Mouse (Mus musculus): ENCODE results near the gene Hnrnpdl. TPM values are rescaled to one million over a fixed set of nuclear protein-coding genes. Genes with fewer than 3 reads are reported as not detected.

Hnrnpdl gene
- polyA plus RNA-seq, 1 experiment: 66.9 TPM

- no peaks in the 10 kb centered on the region for H3K36me3 ChIP-seq (ENCODE audit: control insufficient read depth, insufficient read depth)
- H3ac ChIP-seq (ENCODE audit: control insufficient read depth, insufficient read length, low read depth): no peak overlapping the region
- H3K79me3 ChIP-seq (ENCODE audit: low read depth): no peaks in the 10 kb centered on the region
- no peak overlapping the region for H3K4me3 ChIP-seq (ENCODE audit: insufficient read depth, poor library complexity, severe bottlenecking)
- H3K79me2 ChIP-seq (ENCODE audit: control insufficient read depth, insufficient read depth): no peaks in the 10 kb centered on the region
- TF ChIP-seq USF1 (IDR thresholded peaks at IDR 0.05; ENCODE audit: low read depth): no peak
- TF ChIP-seq FOSL1 (IDR thresholded peaks at IDR 0.05; ENCODE audit: insufficient read depth, low read length, poor library complexity, severe bottlenecking): no peak
- TF ChIP-seq CEBPB (IDR thresholded peaks at IDR 0.05; ENCODE audit: low read depth): no peak
- TF ChIP-seq MYOD1 (IDR thresholded peaks at IDR 0.05; ENCODE audit: control insufficient read depth, insufficient read length, low read depth): no peak
- no peak for TF ChIP-seq MYOG (IDR thresholded peaks at IDR 0.05; ENCODE audit: control insufficient read depth, extremely low read depth, insufficient read length)
- no peaks in the 10 kb centered on the region for H3K27me3 ChIP-seq (ENCODE audit: control insufficient read depth, insufficient read depth, insufficient read length)
Measured at GRCm38 (mm10) chr5:100006324-100007039, 33.0 kb downstream of the Hnrnpdl start.

DNA sequence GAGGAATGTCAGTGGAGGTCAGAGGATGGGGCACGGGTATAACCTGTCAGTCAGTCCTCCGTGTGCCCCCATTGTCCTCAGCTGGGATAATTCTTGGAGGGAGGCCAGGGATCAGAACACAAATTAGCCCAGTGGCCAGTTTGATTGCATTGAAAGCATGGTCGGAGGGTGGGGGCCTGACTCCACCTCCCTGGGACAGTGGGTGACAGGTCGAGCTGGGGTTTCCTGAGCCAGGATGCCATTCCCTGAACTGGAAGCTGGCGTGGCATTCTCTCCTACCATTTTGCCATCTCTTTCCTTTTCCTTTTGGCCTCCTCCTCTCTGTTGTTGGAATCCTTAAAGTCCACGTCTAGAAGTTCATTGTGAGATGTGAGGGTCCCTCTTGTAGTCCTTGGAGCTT, 33.6 kb downstream of the Hnrnpdl start:
- TF ChIP-seq USF1 (IDR thresholded peaks at IDR 0.05; ENCODE audit: low read depth): no peak
- no peak for TF ChIP-seq MAX (IDR thresholded peaks at IDR 0.05)
- no peak for TF ChIP-seq FOSL1 (IDR thresholded peaks at IDR 0.05; ENCODE audit: insufficient read depth, low read length, poor library complexity, severe bottlenecking)
- TF ChIP-seq MYOD1 (IDR thresholded peaks at IDR 0.05; ENCODE audit: control insufficient read depth, insufficient read length, low read depth): no peak
- no peak for TF ChIP-seq MYOG (IDR thresholded peaks at IDR 0.05; ENCODE audit: control insufficient read depth, extremely low read depth, insufficient read length)
- TF ChIP-seq CTCF (IDR thresholded peaks at IDR 0.05; ENCODE audit: control insufficient read depth, insufficient read depth, insufficient read length): no peak
- no peak for TF ChIP-seq CEBPB (IDR thresholded peaks at IDR 0.05; ENCODE audit: low read depth)
- Histone ChIP-seq H3ac (ENCODE audit: control insufficient read depth, insufficient read length, low read depth) (no peak overlapping the region), H3K79me2 (ENCODE audit: control insufficient read depth, insufficient read depth) (no peaks in the 10 kb centered on the region), H3K27me3 (ENCODE audit: control insufficient read depth, insufficient read depth, insufficient read length) (no peaks in the 10 kb centered on the region), H3K36me3 (ENCODE audit: control insufficient read depth, insufficient read depth) (no peaks in the 10 kb centered on the region), H3K4me3 (ENCODE audit: insufficient read depth, poor library complexity, severe bottlenecking) (no peak overlapping the region), H3K79me3 (ENCODE audit: low read depth) (no peaks in the 10 kb centered on the region)

- no peaks in the 10 kb centered on the region for H3K79me3 ChIP-seq (ENCODE audit: low read depth)
- no peak overlapping the region for H3K4me3 ChIP-seq (ENCODE audit: insufficient read depth, poor library complexity, severe bottlenecking)
- H3K79me2 ChIP-seq (ENCODE audit: control insufficient read depth, insufficient read depth): no peaks in the 10 kb centered on the region
- no peaks in the 10 kb centered on the region for H3K27me3 ChIP-seq (ENCODE audit: control insufficient read depth, insufficient read depth, insufficient read length)
- H3ac ChIP-seq (ENCODE audit: control insufficient read depth, insufficient read length, low read depth): no peak overlapping the region
- no peaks in the 10 kb centered on the region for H3K36me3 ChIP-seq (ENCODE audit: control insufficient read depth, insufficient read depth)
- TF ChIP-seq USF1 (IDR thresholded peaks at IDR 0.05; ENCODE audit: low read depth) (no peak), MYOD1 (IDR thresholded peaks at IDR 0.05; ENCODE audit: control insufficient read depth, insufficient read length, low read depth) (no peak), MAX (IDR thresholded peaks at IDR 0.05) (no peak), CEBPB (IDR thresholded peaks at IDR 0.05; ENCODE audit: low read depth) (no peak), MYOG (IDR thresholded peaks at IDR 0.05; ENCODE audit: control insufficient read depth, extremely low read depth, insufficient read length) (no peak), CTCF (IDR thresholded peaks at IDR 0.05; ENCODE audit: control insufficient read depth, insufficient read depth, insufficient read length) (no peak), FOSL1 (IDR thresholded peaks at IDR 0.05; ENCODE audit: insufficient read depth, low read length, poor library complexity, severe bottlenecking) (no peak)
Measured at GRCm38 (mm10) chr5:100005431-100005830, 34.0 kb downstream of the Hnrnpdl start.

GRCm38 (mm10) chr5:100003895-100004294, 35.6 kb downstream of the Hnrnpdl start:
- Histone ChIP-seq H3K36me3 (ENCODE audit: control insufficient read depth, insufficient read depth) (no peaks in the 10 kb centered on the region), H3K4me3 (ENCODE audit: insufficient read depth, poor library complexity, severe bottlenecking) (no peak overlapping the region), H3ac (ENCODE audit: control insufficient read depth, insufficient read length, low read depth) (no peak overlapping the region), H3K79me3 (ENCODE audit: low read depth) (no peaks in the 10 kb centered on the region), H3K79me2 (ENCODE audit: control insufficient read depth, insufficient read depth) (no peaks in the 10 kb centered on the region), H3K27me3 (ENCODE audit: control insufficient read depth, insufficient read depth, insufficient read length) (no peaks in the 10 kb centered on the region)
- no peak for TF ChIP-seq CTCF (IDR thresholded peaks at IDR 0.05; ENCODE audit: control insufficient read depth, insufficient read depth, insufficient read length)
- no peak for TF ChIP-seq MAX (IDR thresholded peaks at IDR 0.05)
- no peak for TF ChIP-seq MYOG (IDR thresholded peaks at IDR 0.05; ENCODE audit: control insufficient read depth, extremely low read depth, insufficient read length)
- TF ChIP-seq MYOD1 (IDR thresholded peaks at IDR 0.05; ENCODE audit: control insufficient read depth, insufficient read length, low read depth): no peak
- no peak for TF ChIP-seq CEBPB (IDR thresholded peaks at IDR 0.05; ENCODE audit: low read depth)
- TF ChIP-seq FOSL1 (IDR thresholded peaks at IDR 0.05; ENCODE audit: insufficient read depth, low read length, poor library complexity, severe bottlenecking): no peak
- no peak for TF ChIP-seq USF1 (IDR thresholded peaks at IDR 0.05; ENCODE audit: low read depth)

DNA sequence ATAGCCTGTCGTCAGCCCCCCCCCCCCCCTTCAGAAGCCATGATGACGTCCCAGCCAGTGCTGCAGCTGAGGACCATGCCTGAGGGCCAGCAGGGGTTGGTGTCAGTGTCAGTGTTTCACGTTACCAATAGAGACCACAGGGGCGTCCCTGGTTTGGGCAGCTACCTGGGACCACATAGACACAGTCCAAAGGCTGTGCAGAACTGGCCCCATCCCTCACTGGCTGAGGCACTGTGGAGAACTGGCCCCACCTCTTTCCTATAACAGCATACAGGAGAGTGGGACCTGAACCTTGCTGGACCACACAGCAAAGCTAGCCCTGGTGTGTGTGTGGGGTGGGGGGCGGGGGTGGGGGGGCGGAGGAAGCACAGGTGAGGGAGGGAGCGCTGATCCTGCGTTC, 39.0 kb downstream of the Hnrnpdl start:
- no peaks in the 10 kb centered on the region for H3K79me3 ChIP-seq (ENCODE audit: low read depth)
- TF ChIP-seq MAX (IDR thresholded peaks at IDR 0.05) (no peak), MYOD1 (IDR thresholded peaks at IDR 0.05; ENCODE audit: control insufficient read depth, insufficient read length, low read depth) (no peak), MYOG (IDR thresholded peaks at IDR 0.05; ENCODE audit: control insufficient read depth, extremely low read depth, insufficient read length) (no peak), FOSL1 (IDR thresholded peaks at IDR 0.05; ENCODE audit: insufficient read depth, low read length, poor library complexity, severe bottlenecking) (no peak), CTCF (IDR thresholded peaks at IDR 0.05; ENCODE audit: control insufficient read depth, insufficient read depth, insufficient read length) (no peak), CEBPB (IDR thresholded peaks at IDR 0.05; ENCODE audit: low read depth) (no peak), USF1 (IDR thresholded peaks at IDR 0.05; ENCODE audit: low read depth) (no peak)
- H3ac ChIP-seq (ENCODE audit: control insufficient read depth, insufficient read length, low read depth): no peak overlapping the region
- H3K79me2 ChIP-seq (ENCODE audit: control insufficient read depth, insufficient read depth): no peaks in the 10 kb centered on the region
- no peaks in the 10 kb centered on the region for H3K36me3 ChIP-seq (ENCODE audit: control insufficient read depth, insufficient read depth)
- H3K4me3 ChIP-seq (ENCODE audit: insufficient read depth, poor library complexity, severe bottlenecking): no peak overlapping the region
- no peaks in the 10 kb centered on the region for H3K27me3 ChIP-seq (ENCODE audit: control insufficient read depth, insufficient read depth, insufficient read length)

Data from C2C12 (cell line).